Mouse (Mus musculus) lung, postnatal 0 days (tissue): ENCODE measurements at regions not wholly inside any gene's neighbourhood (a gene's known extent, or its start where the extent isn't known, plus 50 kb on each side); places are given as distances from the start of the nearest gene placed in this dataset.

Source experiments
- ATAC-seq: fragments of 200-750 bp; cut with Nextera tagmentation; 2 replicates; pipeline ENCODE4 v1.8.0; 2017; ENCODE audit warnings: moderate library complexity
- DNase-seq: peaks from one replicate; pipeline ENCODE4 v3.0.0-alpha.2; 2016; ENCODE audit warnings: low spot score
- H3K27ac ChIP-seq: fragments of 300-500 bp; sonication (generic); 2 replicates; pipeline ENCODE4 v1.5.1; 2014; ENCODE audit warnings: antibody characterized with exemption, mild to moderate bottlenecking, low read length, mixed read lengths
- H3K27me3 ChIP-seq: fragments of 300-500 bp; sonication (generic); replicated peaks from 2 replicates; pipeline ENCODE4 v1.6.1; 2014; ENCODE audit warnings: low read length, mixed read lengths; ENCODE audit not compliant: insufficient read depth
- H3K36me3 ChIP-seq: fragments of 300-500 bp; sonication (generic); 2 replicates; pipeline ENCODE4 v1.6.1; 2014; ENCODE audit warnings: low read length, mixed read lengths; ENCODE audit not compliant: insufficient read depth
- H3K4me1 ChIP-seq: fragments of 300-500 bp; sonication (generic); 2 replicates; pipeline ENCODE4 v1.6.1; 2014; ENCODE audit warnings: antibody characterized with exemption, low read depth, low read length, mixed read lengths; ENCODE audit not compliant: insufficient read depth
- H3K4me2 ChIP-seq: fragments of 300-500 bp; sonication (generic); replicated peaks from 2 replicates; pipeline ENCODE4 v1.6.1; 2014; ENCODE audit warnings: low read depth, mild to moderate bottlenecking, low read length, moderate library complexity, mixed read lengths
- H3K4me3 ChIP-seq: fragments of 300-500 bp; sonication (generic); 2 replicates; pipeline ENCODE4 v1.5.1; 2014; ENCODE audit warnings: low read depth, low read length
- H3K9ac ChIP-seq: fragments of 300-500 bp; sonication (generic); replicated peaks from 2 replicates; pipeline ENCODE4 v1.6.1; 2014; ENCODE audit warnings: low read depth, mild to moderate bottlenecking
- H3K9me3 ChIP-seq: fragments of 300-500 bp; sonication (generic); 2 replicates; pipeline ENCODE4 v1.6.1; 2016; ENCODE audit warnings: low read length, mixed read lengths
- CTCF ChIP-seq: IDR thresholded peaks from 2 replicates; pipeline ENCODE4 v1.5.1; 2016; ENCODE audit warnings: antibody characterized with exemption, mild to moderate bottlenecking
- EP300 ChIP-seq: IDR thresholded peaks from 2 replicates; pipeline ENCODE4 v1.6.1; 2016; ENCODE audit warnings: antibody characterized with exemption, mild to moderate bottlenecking, control low read depth
- WGBS: fragments of 180-500 bp; shearing (Covaris S2); extraction: QIAGEN DNeasy Blood & Tissue Kit; methylation state at CpG from one replicate; pipeline ENCODE4 v1.1.7; 2014; 5-methylcytosine and 5-hydroxymethylcytosine counted together

DNA sequence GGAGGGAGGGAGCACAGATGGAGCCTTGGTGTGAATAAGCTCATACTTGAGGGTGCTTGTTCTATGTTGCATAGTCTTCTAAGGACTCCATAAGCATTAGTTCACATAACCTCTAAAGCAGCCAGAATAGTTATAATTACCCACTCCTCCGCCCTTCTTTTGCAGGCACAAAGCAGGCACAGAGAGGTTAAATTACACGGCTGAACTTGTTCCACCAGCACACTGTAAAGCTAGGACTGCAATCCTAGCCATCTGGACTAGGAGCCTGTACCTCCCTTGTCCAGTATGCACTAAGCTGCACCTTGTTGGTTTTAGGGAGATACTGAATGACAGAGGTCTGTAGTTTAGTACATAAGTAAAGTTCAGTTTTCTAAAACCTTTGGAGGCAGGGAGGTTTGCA lies 330.0 kb downstream of the Plk2 start:
- H3K9ac ChIP-seq = no peak overlapping the region
- no peaks in the 10 kb centered on the region for H3K27me3 ChIP-seq
- H3K4me3 ChIP-seq = no peak overlapping the region
- no peaks in the 10 kb centered on the region; the same call in 1 of the 2 replicates for H3K4me1 ChIP-seq
- WGBS = 58% methylated on average over 2 of the region's 2 CpGs
- no peaks in the 10 kb centered on the region for H3K9me3 ChIP-seq
- H3K27ac ChIP-seq = no peak overlapping the region
- no peak for TF ChIP-seq CTCF
- TF ChIP-seq EP300 = no peak
- ATAC-seq (no peak), DNase-seq (no peak)
- H3K4me2 ChIP-seq = no peak overlapping the region
- H3K36me3 ChIP-seq = no peaks in the 10 kb centered on the region

DNA sequence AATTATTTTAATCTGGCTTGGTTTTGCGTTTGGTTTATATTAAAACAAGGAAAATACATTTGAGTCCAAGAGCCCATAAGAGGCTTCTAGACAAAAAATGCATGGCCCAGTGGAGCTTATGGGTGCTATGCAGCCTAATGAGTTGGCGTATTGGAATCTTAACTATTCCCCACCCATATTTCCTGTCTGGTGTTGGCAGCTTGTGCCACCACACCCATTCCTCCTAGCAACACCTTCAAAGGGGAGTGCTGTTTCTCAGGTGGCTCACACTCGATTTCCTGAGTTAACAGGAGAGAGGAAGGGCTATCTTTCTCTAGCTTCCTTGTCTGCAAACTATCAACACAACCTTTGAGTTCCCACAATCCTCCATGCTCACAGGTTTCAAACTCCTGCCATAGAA lies 331.0 kb downstream of the Plk2 start:
- ATAC-seq = peak; percentile 70
- Histone ChIP-seq H3K9ac (no peak overlapping the region), H3K27ac (no peak overlapping the region), H3K36me3 (no peaks in the 10 kb centered on the region), H3K9me3 (no peaks in the 10 kb centered on the region), H3K27me3 (no peaks in the 10 kb centered on the region), H3K4me3 (no peak overlapping the region), H3K4me2 (no peak overlapping the region), H3K4me1 (no peaks in the 10 kb centered on the region; the same call in 1 of the 2 replicates)
- TF ChIP-seq EP300 (peak; percentile 45; the same call in 1 of the 2 replicates), CTCF (no peak)
- peak; percentile 49 for DNase-seq
- WGBS = 35% methylated on average over 3 of the region's 3 CpGs

DNA sequence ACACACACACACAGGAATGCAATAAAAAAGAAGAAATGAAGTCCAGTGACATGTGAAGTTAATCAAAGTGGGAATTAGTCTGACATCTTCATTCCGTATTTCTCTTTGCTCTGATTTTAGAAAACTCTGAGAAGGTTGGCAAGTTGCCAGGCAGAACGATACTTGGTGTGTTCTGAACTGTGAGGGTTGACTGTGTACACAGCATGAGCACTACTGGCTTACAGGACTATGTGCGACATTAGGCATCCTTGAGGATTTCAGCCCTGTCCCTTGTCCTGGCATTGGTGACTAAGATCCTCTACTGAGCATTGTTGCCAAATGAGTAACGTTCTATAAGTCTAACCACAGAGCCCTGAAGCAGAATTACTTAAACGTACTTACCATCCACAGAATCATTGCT lies 340.7 kb downstream of the Plk2 start:
- no peak for TF ChIP-seq CTCF
- TF ChIP-seq EP300 = no peak
- H3K36me3 ChIP-seq = no peaks in the 10 kb centered on the region
- ATAC-seq = peak; percentile 64; the same call in 1 of the 2 replicates

DNA sequence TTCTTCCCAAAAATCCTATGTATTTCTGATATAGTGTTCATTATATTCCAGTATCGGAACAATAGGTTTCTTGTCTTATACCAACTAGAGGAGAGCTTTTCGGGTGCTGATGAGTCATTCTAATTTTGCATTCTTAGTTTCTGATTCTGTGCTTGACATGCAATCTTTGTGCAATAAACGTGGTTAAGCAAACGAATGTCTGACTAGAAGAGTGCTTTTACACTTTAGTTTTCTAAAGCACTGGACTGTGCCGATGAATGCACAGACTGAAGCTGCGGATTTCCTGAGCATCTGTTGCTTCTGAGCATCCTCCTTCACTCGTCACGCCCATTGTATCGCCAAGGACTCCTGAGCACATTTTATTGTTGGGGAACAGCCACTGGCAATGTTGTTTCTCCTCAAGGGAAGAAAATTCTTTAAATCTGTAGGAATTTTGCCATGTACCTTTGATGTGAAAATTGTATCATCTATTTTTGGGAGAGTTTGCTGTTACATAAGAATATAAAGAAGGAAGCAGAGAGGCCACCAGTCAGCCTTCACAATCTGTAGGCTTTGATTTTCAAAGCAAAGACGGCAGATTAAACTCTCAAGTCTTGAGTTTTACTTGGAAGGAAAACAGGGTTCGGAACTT lies 346.8 kb downstream of the Plk2 start:
- no peak for TF ChIP-seq CTCF
- no peak for TF ChIP-seq EP300

More for the DNA sequence above, 340.7 kb downstream of the Plk2 start:
- 24% methylated on average over 5 of the region's 5 CpGs for WGBS
- H3K27me3 ChIP-seq = no peaks in the 10 kb centered on the region
- no peaks in the 10 kb centered on the region for H3K4me1 ChIP-seq
- H3K27ac ChIP-seq = no peak overlapping the region
- H3K9me3 ChIP-seq = no peaks in the 10 kb centered on the region
- no peak overlapping the region for H3K4me2 ChIP-seq
- no peak overlapping the region for H3K9ac ChIP-seq
- no peak overlapping the region for H3K4me3 ChIP-seq
- peak; percentile 48 for DNase-seq

DNA sequence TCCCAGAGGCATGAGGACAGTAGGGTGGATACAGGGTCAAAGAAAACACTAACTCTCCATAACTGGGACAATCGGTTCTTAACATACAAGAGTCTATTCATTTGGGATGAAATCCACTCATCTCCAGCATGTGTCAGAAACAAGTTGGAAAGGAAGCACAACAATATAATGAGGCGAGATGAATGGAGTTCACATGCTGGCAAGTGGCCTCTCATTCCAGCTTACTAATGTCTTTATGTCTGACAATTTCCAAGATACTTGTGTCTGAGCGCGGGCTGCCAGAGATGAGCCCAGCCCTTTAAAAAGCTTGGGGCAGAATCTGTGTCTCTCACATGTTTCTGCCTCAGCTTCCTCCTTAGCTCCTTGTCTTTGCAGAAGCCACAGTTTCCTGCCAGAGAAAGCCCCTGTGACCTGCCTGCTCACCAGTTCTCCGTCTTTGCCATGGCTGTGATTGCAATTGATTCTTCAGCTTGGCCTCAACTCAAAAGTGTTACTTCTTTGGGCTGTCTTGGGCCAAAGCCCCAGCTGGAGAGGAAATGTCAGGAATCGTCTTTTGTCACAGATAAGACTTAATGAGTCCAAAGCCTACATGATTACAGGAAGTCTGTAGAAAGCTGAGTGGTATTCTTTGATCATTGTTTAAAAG lies 352.5 kb downstream of the Plk2 start:
- Histone ChIP-seq H3K9me3 (no peaks in the 10 kb centered on the region), H3K27ac (peak overlapping the region; percentile 47; the same call in 1 of the 2 replicates), H3K4me2 (peak overlapping the region; percentile 22), H3K9ac (no peak overlapping the region), H3K4me1 (peaks cover 6% of the 10 kb centered on the region; the same call in 1 of the 2 replicates), H3K27me3 (no peaks in the 10 kb centered on the region), H3K4me3 (no peak overlapping the region), H3K36me3 (no peaks in the 10 kb centered on the region)
- TF ChIP-seq CTCF = no peak
- TF ChIP-seq EP300 = peak; percentile 54; the same call in 1 of the 2 replicates
- DNase-seq = peak; percentile 85
- 19% methylated on average over 6 of the region's 6 CpGs for WGBS
- ATAC-seq = peak; percentile 88

More for the DNA sequence above, 346.8 kb downstream of the Plk2 start:
- no peaks in the 10 kb centered on the region for H3K36me3 ChIP-seq
- no peaks in the 10 kb centered on the region for H3K4me1 ChIP-seq
- no peak overlapping the region for H3K27ac ChIP-seq
- 68% methylated on average over 11 of the region's 11 CpGs for WGBS
- H3K9me3 ChIP-seq = no peaks in the 10 kb centered on the region
- no peak overlapping the region for H3K9ac ChIP-seq
- no peak for ATAC-seq
- no peak overlapping the region for H3K4me2 ChIP-seq
- H3K27me3 ChIP-seq = no peaks in the 10 kb centered on the region
- H3K4me3 ChIP-seq = no peak overlapping the region
- DNase-seq = no peak

DNA sequence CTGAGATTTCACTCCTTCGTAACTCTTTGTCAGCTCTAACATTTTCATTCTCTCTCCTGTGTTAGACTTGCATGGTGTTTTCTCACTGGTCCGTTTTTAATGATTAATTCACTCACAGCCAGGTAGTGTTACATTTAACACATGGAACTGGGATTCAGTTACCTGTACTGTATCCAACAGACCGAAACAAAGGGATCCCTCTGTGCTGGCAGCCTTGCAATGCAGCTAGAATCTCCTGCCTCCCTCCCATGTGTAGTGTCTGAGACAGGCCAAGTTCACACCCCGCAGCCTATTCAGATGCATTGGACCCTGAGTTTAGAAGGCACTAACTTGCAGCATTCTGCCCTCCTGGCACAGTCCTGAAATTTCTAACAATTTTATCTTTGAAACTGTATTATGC lies 357.9 kb downstream of the Plk2 start:
- Histone ChIP-seq H3K36me3 (no peaks in the 10 kb centered on the region), H3K27me3 (no peaks in the 10 kb centered on the region), H3K9me3 (no peaks in the 10 kb centered on the region), H3K27ac (no peak overlapping the region), H3K4me2 (no peak overlapping the region), H3K9ac (no peak overlapping the region), H3K4me1 (no peaks in the 10 kb centered on the region), H3K4me3 (no peak overlapping the region)
- WGBS = 80% methylated on average over 4 of the region's 4 CpGs
- ATAC-seq = no peak
- TF ChIP-seq CTCF (no peak), EP300 (no peak)
- DNase-seq = no peak
